Mouse (Mus musculus) cerebellum, adult 2 months (tissue): ENCODE results near the gene Ampd1.

Source experiments
- CTCF ChIP-seq: fragments of 200-500 bp; IDR thresholded peaks from 2 replicates; pipeline ENCODE4 v1.5.1; 2011; ENCODE audit warnings: low read depth, mild to moderate bottlenecking, control low read depth, low read length, moderate library complexity, borderline replicate concordance; ENCODE audit not compliant: insufficient read depth
- POLR2A ChIP-seq: fragments of 200-500 bp; IDR thresholded peaks from 2 replicates; pipeline ENCODE4 v1.6.1; 2011; ENCODE audit warnings: low read length, control low read depth, borderline replicate concordance; ENCODE audit not compliant: insufficient read depth

GRCm38 (mm10) chr3:103040285-103040684, 33.5 kb upstream of the Ampd1 start:
- TF ChIP-seq POLR2A (no peak), CTCF (no peak)
